Mouse (Mus musculus) activated CD4-positive, CD25-positive, alpha-beta regulatory T cell, adult 4 months (primary cell): ENCODE data around the gene Lpar1. TPM values are rescaled to one million over a fixed set of nuclear protein-coding genes. Genes with fewer than 3 reads are reported as not detected.
"Not testable (repeated sequence)": the region's sequence is repeated elsewhere in the genome, so short reads cannot be mapped to it uniquely, and the experiment has no call there.

ENCODE experiments used
- ATAC-seq: one replicate; pipeline ENCODE4 v1.8.0; 2017
- polyA plus RNA-seq, 2 experiments: library from polyadenylated mRNA; unstranded; fragments of 100-300 nt; shearing (Covaris generic); gene quantifications; one replicate each; pipeline ENCODE4 v1.2.1; 2017

The Lpar1 gene
- polyA plus RNA-seq, 2 experiments from 2014 or later: not detected

- ATAC-seq: no peak
These were observed 7.7 kb downstream of the Lpar1 start for GRCm38 (mm10) chr4:58545888-58546432.

- ATAC-seq: no peak
These were observed 10.5 kb downstream of the Lpar1 start for GRCm38 (mm10) chr4:58543171-58543570.

DNA sequence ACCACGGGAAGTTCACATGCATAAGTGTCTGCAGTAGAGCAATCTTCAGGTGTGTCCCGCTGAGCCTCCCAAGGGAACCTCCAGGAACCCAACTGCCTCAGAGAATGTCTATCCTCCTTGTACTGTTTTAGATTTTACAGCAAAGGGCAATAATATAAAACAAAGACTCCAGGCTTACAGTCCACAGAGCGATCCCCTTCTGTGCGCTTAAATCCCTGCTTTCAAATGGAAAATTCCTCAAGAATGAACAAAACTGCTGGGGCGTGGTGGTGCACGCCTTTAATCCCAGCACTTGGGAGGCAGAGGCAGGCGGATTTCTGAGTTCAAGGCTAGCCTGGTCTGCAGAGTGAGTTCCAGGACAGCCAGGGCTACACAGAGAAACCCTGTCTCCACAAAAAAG lies 11.0 kb downstream of the Lpar1 start:
- not testable (repeated sequence) for ATAC-seq

DNA sequence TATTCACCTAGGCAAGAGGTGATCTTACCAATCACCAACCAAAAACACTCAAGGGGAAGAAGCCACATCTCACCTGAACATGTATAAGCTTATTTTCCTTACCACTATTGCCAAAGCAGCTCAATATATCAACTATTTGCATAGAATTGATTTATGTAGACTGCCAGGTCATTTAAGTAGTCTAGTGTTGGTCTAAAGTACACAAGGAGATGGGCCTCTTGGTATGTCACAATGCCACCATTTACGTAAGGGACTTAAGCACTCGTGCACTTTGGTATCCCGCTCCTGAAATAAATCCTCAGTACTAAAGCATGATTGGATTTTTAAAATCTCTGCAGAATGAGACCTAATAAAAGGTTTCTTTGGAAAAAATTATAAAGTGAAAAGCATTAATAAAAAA lies 12.9 kb downstream of the Lpar1 start:
- ATAC-seq: no peak

- no peak for ATAC-seq
These were observed 13.3 kb downstream of the Lpar1 start for GRCm38 (mm10) chr4:58540385-58540784.

DNA sequence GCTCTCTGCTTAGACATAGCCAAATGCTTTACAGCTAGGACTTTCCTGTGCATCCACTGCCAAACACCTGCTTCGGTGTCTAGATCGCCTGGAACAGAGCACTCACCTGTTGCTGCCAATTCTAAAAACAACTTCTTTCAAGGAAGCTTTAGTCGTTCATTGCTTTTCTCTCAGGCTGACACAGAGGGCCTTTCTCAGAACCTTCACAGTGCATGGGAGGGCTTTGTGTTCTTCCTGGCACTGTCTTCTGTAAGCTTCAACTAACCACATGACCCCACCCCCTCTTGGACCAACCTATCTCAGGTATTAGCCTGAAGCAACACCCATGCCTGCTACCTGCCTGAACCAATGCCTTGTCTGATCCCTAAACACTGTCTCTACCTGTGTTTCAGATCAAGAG lies 15.0 kb downstream of the Lpar1 start:
- no peak for ATAC-seq

- ATAC-seq: no peak
These were observed 17.9 kb downstream of the Lpar1 start for GRCm38 (mm10) chr4:58535754-58536153.

DNA sequence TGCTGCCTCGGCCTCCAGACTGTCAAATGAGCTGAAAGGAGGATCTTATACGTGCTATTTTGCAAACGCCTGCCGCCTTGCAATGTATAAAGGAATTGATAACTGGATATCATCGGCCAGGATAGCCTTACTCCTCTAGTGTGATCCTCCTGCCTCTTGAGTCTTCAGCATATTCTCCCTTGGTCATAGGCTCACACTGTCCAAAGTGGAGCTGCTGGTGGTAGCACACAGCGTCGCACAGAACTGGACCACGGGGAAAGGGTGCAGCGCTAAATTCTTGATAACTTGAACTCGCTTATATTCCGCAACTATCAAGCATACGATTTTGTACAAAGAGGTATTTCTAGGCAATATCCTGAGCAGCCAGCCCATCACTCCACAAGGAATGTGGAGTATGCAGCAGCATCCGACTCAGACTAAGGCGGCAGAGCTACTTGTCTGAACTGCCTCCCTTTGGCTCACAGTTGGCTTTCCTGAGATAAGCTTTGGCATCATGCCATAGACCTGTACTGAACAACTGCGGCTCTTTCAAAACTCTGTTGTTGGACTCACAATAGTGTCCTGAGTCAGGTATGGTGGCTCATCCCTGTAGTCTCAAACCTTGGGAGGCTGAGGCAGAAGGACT lies 18.9 kb downstream of the Lpar1 start:
- no peak for ATAC-seq

- no peak for ATAC-seq
These were observed 19.5 kb downstream of the Lpar1 start for GRCm38 (mm10) chr4:58534141-58534571.

DNA sequence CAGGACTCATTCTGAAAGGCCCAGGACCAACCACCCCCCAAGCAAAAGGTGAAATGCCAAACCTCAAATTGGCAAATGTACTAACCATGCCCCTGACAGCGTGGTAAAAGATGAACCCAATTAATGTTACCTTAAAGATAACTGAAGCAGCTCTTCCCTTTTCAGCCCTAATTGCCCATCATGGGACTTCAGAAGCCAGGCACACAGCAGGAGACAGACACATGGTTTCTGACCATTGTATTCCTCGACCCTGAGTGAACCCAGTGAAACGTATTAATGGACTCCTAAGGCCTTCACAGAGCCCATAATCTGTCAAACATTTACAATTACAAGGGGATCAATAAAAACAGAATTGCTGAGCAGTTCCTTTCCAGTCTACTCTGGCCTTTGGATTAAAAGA lies 20.2 kb downstream of the Lpar1 start:
- no peak for ATAC-seq

GRCm38 (mm10) chr4:58532326-58532725 lies 21.4 kb downstream of the Lpar1 start:
- no peak for ATAC-seq

GRCm38 (mm10) chr4:58530706-58531105 lies 23.0 kb downstream of the Lpar1 start:
- ATAC-seq: no peak

- ATAC-seq: no peak
These were observed 23.4 kb downstream of the Lpar1 start for GRCm38 (mm10) chr4:58530279-58530678.

GRCm38 (mm10) chr4:58527852-58528251 lies 25.8 kb downstream of the Lpar1 start:
- no peak for ATAC-seq

DNA sequence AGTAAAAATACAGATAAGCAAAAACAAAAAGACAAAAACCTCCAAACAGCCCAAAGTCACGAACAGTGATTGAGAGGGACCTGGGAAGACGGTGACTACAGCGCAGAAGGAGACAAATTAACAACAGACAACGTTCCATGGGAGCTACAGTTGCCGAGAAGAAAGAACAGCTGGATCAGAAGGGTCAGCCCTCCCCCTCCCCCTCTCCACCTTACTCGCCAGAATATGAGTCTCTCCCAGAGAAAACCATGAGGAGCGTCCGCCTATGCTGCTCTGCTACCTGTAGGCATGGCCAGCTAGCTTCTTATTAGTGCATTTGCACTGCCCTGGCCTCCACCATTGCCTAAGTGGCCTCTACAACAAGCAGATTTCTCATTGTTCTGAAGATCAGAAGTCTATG lies 32.6 kb downstream of the Lpar1 start:
- ATAC-seq: no peak

- ATAC-seq: no peak
These were observed 33.2 kb downstream of the Lpar1 start for GRCm38 (mm10) chr4:58520531-58520930.

GRCm38 (mm10) chr4:58519891-58520290 lies 33.8 kb downstream of the Lpar1 start:
- no peak for ATAC-seq

- no peak for ATAC-seq
These were observed 35.3 kb downstream of the Lpar1 start for GRCm38 (mm10) chr4:58518215-58518988.

- no peak for ATAC-seq
These were observed 36.9 kb downstream of the Lpar1 start for GRCm38 (mm10) chr4:58516810-58517209.

DNA sequence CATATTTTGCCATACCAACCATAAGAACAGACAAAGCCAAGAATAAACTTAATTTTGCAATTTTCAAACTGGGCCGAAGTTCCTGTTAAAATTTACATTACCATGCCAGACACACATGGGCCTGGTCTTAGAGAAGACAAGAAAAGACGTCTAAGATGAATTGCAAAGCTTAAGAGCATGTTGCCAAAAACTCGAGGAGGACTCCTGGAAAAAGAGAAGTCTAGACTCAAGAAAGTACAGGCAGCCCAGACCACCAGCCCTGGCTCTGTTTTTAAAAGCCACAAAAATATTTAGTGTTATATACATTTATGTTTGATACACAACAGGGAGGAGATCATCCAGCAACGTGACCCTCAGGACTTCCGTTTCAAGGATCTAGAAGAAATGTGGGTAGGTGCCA lies 37.5 kb downstream of the Lpar1 start:
- no peak for ATAC-seq

GRCm38 (mm10) chr4:58511554-58511953 lies 42.1 kb downstream of the Lpar1 start:
- ATAC-seq: no peak

DNA sequence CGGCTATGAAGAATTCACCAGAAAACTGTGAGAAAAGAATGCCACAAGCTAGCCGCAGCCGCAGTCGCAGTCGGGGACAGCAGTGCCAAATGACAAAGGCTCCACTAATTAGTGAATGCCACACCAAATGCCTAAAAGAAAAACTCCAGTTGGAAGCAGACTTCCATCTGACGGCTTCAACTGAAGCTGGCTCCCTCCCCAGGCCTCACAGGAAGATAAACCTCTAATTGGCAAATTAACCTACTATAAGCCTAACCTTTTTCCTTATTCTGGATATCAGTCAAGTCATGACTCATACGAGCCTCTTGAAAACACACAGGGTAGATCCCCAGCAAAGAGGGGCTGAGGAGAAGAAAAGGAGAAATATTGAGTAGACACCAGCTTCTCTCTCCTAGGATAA lies 44.9 kb downstream of the Lpar1 start:
- ATAC-seq: no peak

DNA sequence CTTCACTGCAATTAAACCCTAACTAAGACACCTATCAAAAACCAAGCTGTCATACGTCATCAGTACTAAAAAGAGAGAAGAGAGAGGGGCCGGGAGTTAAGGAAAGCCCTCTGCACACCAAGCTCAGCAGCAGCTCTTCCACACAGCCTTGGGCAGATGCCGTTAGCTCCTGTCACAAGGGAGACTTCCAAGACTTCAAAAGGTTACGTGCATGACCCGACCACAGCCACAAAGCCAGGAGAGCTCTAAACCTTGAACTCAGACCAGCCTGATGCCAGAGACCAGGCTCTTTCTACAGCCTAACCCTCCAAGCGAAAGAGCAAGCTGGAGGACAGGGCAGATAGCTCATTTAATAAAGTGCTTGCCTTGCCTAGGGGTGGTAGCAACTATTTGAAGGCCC lies 46.2 kb downstream of the Lpar1 start:
- no peak for ATAC-seq
